Mouse (Mus musculus): ENCODE data around the gene Tram2. TPM values are rescaled to one million over a fixed set of nuclear protein-coding genes. Genes with fewer than 3 reads are reported as not detected.

Gene Tram2
- polyA plus RNA-seq, 1 experiment = 1.2 TPM

- no peak overlapping the region for H3K27ac ChIP-seq (ENCODE audit: insufficient read depth, low read length)
- H3K4me1 ChIP-seq (ENCODE audit: control insufficient read depth, insufficient read depth, low read length) = no peaks in the 10 kb centered on the region
- no peak overlapping the region for H3K4me3 ChIP-seq (ENCODE audit: insufficient read depth, low read length)
- TF ChIP-seq POLR2A (IDR thresholded peaks at IDR 0.05; ENCODE audit: extremely low read depth, insufficient read depth, low read length) = no peak
- TF ChIP-seq CTCF (IDR thresholded peaks at IDR 0.05; ENCODE audit: extremely low read depth, insufficient read depth, low read length) = no peak
Measured at GRCm38 (mm10) chr1:21048402-21048801, 30.6 kb downstream of the Tram2 start.

GRCm38 (mm10) chr1:21042461-21042860 is 36.6 kb downstream of the Tram2 start:
- no peak overlapping the region for H3K4me3 ChIP-seq (ENCODE audit: insufficient read depth, low read length)
- no peak overlapping the region for H3K27ac ChIP-seq (ENCODE audit: insufficient read depth, low read length)
- TF ChIP-seq CTCF (IDR thresholded peaks at IDR 0.05; ENCODE audit: extremely low read depth, insufficient read depth, low read length) (no peak), POLR2A (IDR thresholded peaks at IDR 0.05; ENCODE audit: extremely low read depth, insufficient read depth, low read length) (no peak)
- no peaks in the 10 kb centered on the region for H3K4me1 ChIP-seq (ENCODE audit: control insufficient read depth, insufficient read depth, low read length)

- TF ChIP-seq CTCF (IDR thresholded peaks at IDR 0.05; ENCODE audit: extremely low read depth, insufficient read depth, low read length) = no peak
Measured at GRCm38 (mm10) chr1:21040610-21041326, 38.3 kb downstream of the Tram2 start.

GRCm38 (mm10) chr1:21040173-21040572 is 38.9 kb downstream of the Tram2 start:
- TF ChIP-seq POLR2A (IDR thresholded peaks at IDR 0.05; ENCODE audit: extremely low read depth, insufficient read depth, low read length) = no peak
- no peak for TF ChIP-seq CTCF (IDR thresholded peaks at IDR 0.05; ENCODE audit: extremely low read depth, insufficient read depth, low read length)
- Histone ChIP-seq H3K4me3 (ENCODE audit: insufficient read depth, low read length) (no peak overlapping the region), H3K27ac (ENCODE audit: insufficient read depth, low read length) (no peak overlapping the region)

More at GRCm38 (mm10) chr1:21040610-21041326, 38.3 kb downstream of the Tram2 start:
- H3K27ac ChIP-seq (ENCODE audit: insufficient read depth, low read length) = no peak overlapping the region
- H3K4me1 ChIP-seq (ENCODE audit: control insufficient read depth, insufficient read depth, low read length) = no peaks in the 10 kb centered on the region
- H3K4me3 ChIP-seq (ENCODE audit: insufficient read depth, low read length) = no peak overlapping the region

GRCm38 (mm10) chr1:21039564-21039963 is 39.5 kb downstream of the Tram2 start:
- Histone ChIP-seq H3K27ac (ENCODE audit: insufficient read depth, low read length) (no peak overlapping the region), H3K4me3 (ENCODE audit: insufficient read depth, low read length) (no peak overlapping the region), H3K4me1 (ENCODE audit: control insufficient read depth, insufficient read depth, low read length) (no peaks in the 10 kb centered on the region)
- TF ChIP-seq CTCF (IDR thresholded peaks at IDR 0.05; ENCODE audit: extremely low read depth, insufficient read depth, low read length) (no peak), POLR2A (IDR thresholded peaks at IDR 0.05; ENCODE audit: extremely low read depth, insufficient read depth, low read length) (no peak)

More at GRCm38 (mm10) chr1:21040173-21040572, 38.9 kb downstream of the Tram2 start:
- H3K4me1 ChIP-seq (ENCODE audit: control insufficient read depth, insufficient read depth, low read length) = no peaks in the 10 kb centered on the region

- Histone ChIP-seq H3K4me1 (ENCODE audit: control insufficient read depth, insufficient read depth, low read length) (no peaks in the 10 kb centered on the region), H3K27ac (ENCODE audit: insufficient read depth, low read length) (no peak overlapping the region), H3K4me3 (ENCODE audit: insufficient read depth, low read length) (no peak overlapping the region)
- TF ChIP-seq POLR2A (IDR thresholded peaks at IDR 0.05; ENCODE audit: extremely low read depth, insufficient read depth, low read length) (no peak), CTCF (IDR thresholded peaks at IDR 0.05; ENCODE audit: extremely low read depth, insufficient read depth, low read length) (no peak)
Measured at GRCm38 (mm10) chr1:21037881-21038601, 41.0 kb downstream of the Tram2 start.

GRCm38 (mm10) chr1:21035878-21036277 is 43.2 kb downstream of the Tram2 start:
- Histone ChIP-seq H3K27ac (ENCODE audit: insufficient read depth, low read length) (no peak overlapping the region), H3K4me1 (ENCODE audit: control insufficient read depth, insufficient read depth, low read length) (no peaks in the 10 kb centered on the region), H3K4me3 (ENCODE audit: insufficient read depth, low read length) (no peak overlapping the region)
- no peak for TF ChIP-seq CTCF (IDR thresholded peaks at IDR 0.05; ENCODE audit: extremely low read depth, insufficient read depth, low read length)
- no peak for TF ChIP-seq POLR2A (IDR thresholded peaks at IDR 0.05; ENCODE audit: extremely low read depth, insufficient read depth, low read length)

- TF ChIP-seq POLR2A (IDR thresholded peaks at IDR 0.05; ENCODE audit: extremely low read depth, insufficient read depth, low read length) (no peak), CTCF (IDR thresholded peaks at IDR 0.05; ENCODE audit: extremely low read depth, insufficient read depth, low read length) (no peak)
Measured at GRCm38 (mm10) chr1:21033792-21034119, 45.3 kb downstream of the Tram2 start.

GRCm38 (mm10) chr1:21033065-21033791 is 45.8 kb downstream of the Tram2 start:
- TF ChIP-seq CTCF (IDR thresholded peaks at IDR 0.05; ENCODE audit: extremely low read depth, insufficient read depth, low read length) (no peak), POLR2A (IDR thresholded peaks at IDR 0.05; ENCODE audit: extremely low read depth, insufficient read depth, low read length) (no peak)
- H3K4me3 ChIP-seq (ENCODE audit: insufficient read depth, low read length) = no peak overlapping the region
- no peaks in the 10 kb centered on the region for H3K4me1 ChIP-seq (ENCODE audit: control insufficient read depth, insufficient read depth, low read length)
- no peak overlapping the region for H3K27ac ChIP-seq (ENCODE audit: insufficient read depth, low read length)

More at GRCm38 (mm10) chr1:21033792-21034119, 45.3 kb downstream of the Tram2 start:
- Histone ChIP-seq H3K4me1 (ENCODE audit: control insufficient read depth, insufficient read depth, low read length) (no peaks in the 10 kb centered on the region), H3K4me3 (ENCODE audit: insufficient read depth, low read length) (no peak overlapping the region), H3K27ac (ENCODE audit: insufficient read depth, low read length) (no peak overlapping the region)
